Mouse (Mus musculus): Measurements from ENCODE around the gene Ccdc8. TPM values are rescaled to one million over a fixed set of nuclear protein-coding genes. Genes with fewer than 3 reads are reported as not detected.

Ccdc8 gene
- 6.4 and 6.8 TPM in 2 replicates for polyA plus RNA-seq (2015; fragmentation: Nextera tagmentation; extraction: Ambion mirVana)

DNA sequence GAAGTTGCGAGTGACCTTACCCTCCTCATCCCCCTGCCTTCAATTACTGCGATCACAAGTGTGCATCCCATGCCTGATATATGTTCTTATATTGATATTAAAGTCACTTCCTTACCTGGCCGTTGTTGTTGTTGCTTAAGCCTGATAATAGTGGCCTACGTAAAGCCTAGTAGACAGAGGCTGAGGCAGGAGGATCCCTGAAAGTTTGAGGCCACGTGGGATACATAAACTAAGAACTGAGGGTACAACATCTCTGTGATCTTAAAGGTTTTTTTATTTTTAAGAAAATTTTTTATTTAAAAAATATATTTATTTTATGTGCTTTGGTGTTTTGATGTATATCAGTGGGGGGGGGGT is at the start of gene Ccdc8:
TSS of gene Ccdc8 (plus strand) at position 258 of the 357 bp plus-strand sequence.
- no peak for ATAC-seq (replicated peaks)
- Histone ChIP-seq H3K4me1 (peaks cover 54% of the 10 kb centered on the region), H3K9ac (no peak within 1 kb of the TSS), H3K4me3 (peak within 1 kb of the TSS; percentile 29; the same call in 1 of the 2 replicates), H3K27me3 (replicated peaks) (no peaks in the 10 kb centered on the region), H3K27ac (peak within 1 kb of the TSS; percentile 67), H3K36me3 (replicated peaks) (no peaks in the 10 kb centered on the region), H3K9me3 (no peaks in the 10 kb centered on the region), H3K4me2 (peak within 1 kb of the TSS; percentile 38)
- WGBS, result 94% methylated on average over 5 of the region's 5 CpGs

DNA sequence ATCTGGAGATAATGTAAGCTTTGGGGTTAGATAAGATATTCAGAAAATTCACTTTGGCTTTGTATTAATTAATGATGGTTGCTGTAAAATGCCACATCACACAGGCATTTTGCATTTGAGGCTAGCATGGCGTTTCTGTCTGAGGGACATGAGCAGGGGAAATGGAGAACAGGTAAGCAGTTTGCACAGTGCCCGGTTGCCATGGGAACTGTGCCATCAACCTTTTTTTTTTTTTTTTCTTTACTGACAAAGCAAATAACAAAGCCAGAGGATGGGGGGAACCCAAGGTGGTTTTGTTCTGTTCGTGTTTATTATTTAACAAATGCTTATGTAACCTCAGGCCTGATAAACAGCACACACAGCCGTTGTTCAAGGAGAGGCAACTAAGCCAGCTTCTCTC is 49.6 kb upstream of the Ccdc8 start:
- Histone ChIP-seq H3K4me1 (peaks cover 77% of the 10 kb centered on the region), H3K27me3 (replicated peaks) (no peaks in the 10 kb centered on the region), H3K9ac (no peak overlapping the region), H3K36me3 (replicated peaks) (no peaks in the 10 kb centered on the region), H3K9me3 (no peaks in the 10 kb centered on the region), H3K4me3 (no peak overlapping the region), H3K27ac (peak overlapping the region; percentile 96), H3K4me2 (no peak overlapping the region)
- ATAC-seq (replicated peaks), result no peak
- WGBS, result 27% methylated on average over 4 of the region's 4 CpGs

- Histone ChIP-seq H3K9me3 (no peaks in the 10 kb centered on the region), H3K9ac (peak within 1 kb of the TSS; percentile 88), H3K4me1 (peaks cover 78% of the 10 kb centered on the region), H3K27me3 (replicated peaks) (no peaks in the 10 kb centered on the region), H3K27ac (peak within 1 kb of the TSS; percentile 96), H3K36me3 (replicated peaks) (no peaks in the 10 kb centered on the region), H3K4me3 (peak within 1 kb of the TSS; percentile 61), H3K4me2 (peak within 1 kb of the TSS; percentile 86)
- 9% methylated on average over 36 of the region's 36 CpGs for WGBS
- peak; percentile 90 for ATAC-seq (replicated peaks)
Measured at GRCm38 (mm10) chr7:16944061-16944807, 48.3 kb upstream of the Ccdc8 start, which contains the start of gene Pnmal2. Gene Pnmal2, plus strand, starts transcription at chr7:16944682.

DNA sequence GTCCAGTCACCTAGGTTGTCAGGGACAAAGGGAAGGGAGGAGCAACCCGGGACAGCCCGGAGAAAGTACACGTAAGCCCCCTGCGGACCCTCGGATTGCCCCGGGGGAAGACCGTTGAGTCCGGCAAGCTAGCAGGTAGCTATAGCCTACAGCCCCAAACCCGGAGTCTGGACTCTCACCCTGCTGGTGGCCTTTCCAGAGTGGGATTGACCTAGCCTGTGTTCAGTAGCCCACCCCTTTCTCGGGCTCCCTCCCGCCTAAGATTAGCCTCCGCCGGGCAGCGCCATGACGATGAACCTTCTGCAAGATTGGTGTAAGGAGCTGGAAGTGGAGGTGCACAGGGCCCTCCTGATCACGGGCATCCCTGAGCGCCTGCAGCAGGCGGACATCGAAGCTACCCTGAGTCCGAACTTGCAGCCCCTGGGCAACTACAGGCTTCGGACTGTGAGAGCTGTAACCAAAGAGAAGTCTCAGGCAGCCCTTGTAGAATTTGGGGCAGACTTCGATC is 47.6 kb upstream of the Ccdc8 start:
- Histone ChIP-seq H3K36me3 (replicated peaks) (no peaks in the 10 kb centered on the region), H3K4me2 (peak overlapping the region; percentile 86), H3K27me3 (replicated peaks) (no peaks in the 10 kb centered on the region), H3K9ac (peak overlapping the region; percentile 88), H3K4me1 (peaks cover 78% of the 10 kb centered on the region), H3K4me3 (peak overlapping the region; percentile 61), H3K27ac (peak overlapping the region; percentile 96), H3K9me3 (no peaks in the 10 kb centered on the region)
- peak; percentile 22 for ATAC-seq (replicated peaks)
- under 1% methylated on average over 22 of the region's 22 CpGs for WGBS

DNA sequence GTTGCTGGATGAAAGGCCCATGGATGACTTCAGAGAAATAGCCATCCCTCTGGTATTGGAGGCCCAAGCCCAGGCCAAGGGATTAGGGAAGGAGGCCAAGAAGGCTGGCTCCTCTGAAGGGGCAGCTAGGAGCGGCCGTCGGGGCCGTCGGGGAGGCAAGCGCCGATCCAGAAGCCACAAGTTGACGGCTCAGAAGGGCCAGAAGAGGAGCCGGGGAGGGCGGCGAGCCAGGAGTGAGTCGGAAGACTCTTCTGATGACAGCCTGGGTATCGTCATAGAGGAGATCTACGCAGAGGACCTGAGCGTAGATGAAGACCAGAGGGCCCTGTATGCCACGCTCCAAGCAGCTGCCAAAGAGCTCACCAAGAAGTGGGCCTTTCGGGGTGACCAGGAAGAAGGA is 47.1 kb upstream of the Ccdc8 start:
- H3K9ac ChIP-seq, result peak overlapping the region; percentile 88
- H3K27me3 ChIP-seq (replicated peaks), result no peaks in the 10 kb centered on the region
- peaks cover 78% of the 10 kb centered on the region for H3K4me1 ChIP-seq
- no peaks in the 10 kb centered on the region for H3K36me3 ChIP-seq (replicated peaks)
- peak overlapping the region; percentile 61 for H3K4me3 ChIP-seq
- no peaks in the 10 kb centered on the region for H3K9me3 ChIP-seq
- 10% methylated on average over 17 of the region's 17 CpGs for WGBS
- peak overlapping the region; percentile 86 for H3K4me2 ChIP-seq
- H3K27ac ChIP-seq, result peak overlapping the region; percentile 96
- ATAC-seq (replicated peaks), result no peak

DNA sequence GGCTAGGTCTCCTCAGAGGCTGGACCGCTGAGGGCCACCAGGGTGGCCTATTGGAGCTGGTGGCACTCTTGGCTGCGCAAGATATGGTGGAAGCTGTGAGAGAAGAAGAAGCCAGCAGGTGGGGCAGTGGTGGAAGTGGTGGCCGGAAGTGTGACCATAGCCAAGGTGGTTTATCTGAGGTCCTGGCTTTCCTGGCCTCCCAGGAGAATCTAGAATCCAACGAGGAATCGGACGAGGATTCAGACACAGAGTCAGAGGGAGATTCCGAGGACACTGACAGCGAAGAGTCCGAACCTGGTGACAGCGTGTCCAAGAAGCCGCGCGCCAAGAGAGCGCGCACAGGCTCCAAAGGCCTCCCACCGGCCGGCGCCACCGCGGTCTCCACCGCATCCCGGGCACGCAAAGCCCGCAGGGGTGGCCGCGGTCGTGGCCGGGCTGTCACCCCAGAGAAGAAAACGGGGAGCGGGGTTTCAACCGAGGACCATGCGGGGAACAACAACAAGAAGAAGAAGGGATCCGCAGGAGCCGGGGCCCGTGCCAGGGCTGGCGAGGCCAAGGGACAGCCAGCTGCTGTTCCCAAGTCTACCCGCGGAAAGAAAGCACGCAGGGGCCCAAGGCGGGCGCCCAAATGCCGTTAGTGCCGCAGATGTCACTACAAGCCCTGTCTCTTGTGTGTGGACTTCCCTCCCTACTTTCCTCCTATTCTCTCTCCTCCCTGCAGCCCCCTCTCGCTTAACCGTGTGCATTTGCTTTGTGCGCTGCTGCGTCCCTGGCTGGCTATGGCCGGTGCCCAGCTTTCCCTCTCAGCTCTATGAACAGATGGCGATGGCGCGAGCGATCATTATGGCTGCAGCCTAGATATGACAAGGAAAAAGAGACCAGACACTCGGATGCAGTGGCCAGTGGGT is 45.8 kb upstream of the Ccdc8 start:
- no peaks in the 10 kb centered on the region for H3K36me3 ChIP-seq (replicated peaks)
- peak overlapping the region; percentile 86 for H3K4me2 ChIP-seq
- 1% methylated on average over 53 of the region's 53 CpGs for WGBS
- H3K4me3 ChIP-seq, result peak overlapping the region; percentile 61
- peak overlapping the region; percentile 88 for H3K9ac ChIP-seq
- no peaks in the 10 kb centered on the region for H3K27me3 ChIP-seq (replicated peaks)
- peaks cover 74% of the 10 kb centered on the region for H3K4me1 ChIP-seq
- no peaks in the 10 kb centered on the region for H3K9me3 ChIP-seq
- peak overlapping the region; percentile 96 for H3K27ac ChIP-seq
- ATAC-seq (replicated peaks), result no peak

- Histone ChIP-seq H3K9me3 (no peaks in the 10 kb centered on the region), H3K27ac (peak overlapping the region; percentile 96), H3K9ac (peak overlapping the region; percentile 88), H3K4me2 (peak overlapping the region; percentile 86), H3K27me3 (replicated peaks) (no peaks in the 10 kb centered on the region), H3K4me3 (peak overlapping the region; percentile 61), H3K36me3 (replicated peaks) (no peaks in the 10 kb centered on the region), H3K4me1 (peaks cover 75% of the 10 kb centered on the region)
- no peak for ATAC-seq (replicated peaks)
- WGBS, result 12% methylated on average over 22 of the region's 22 CpGs
Measured at GRCm38 (mm10) chr7:16947349-16947895, 45.1 kb upstream of the Ccdc8 start.

DNA sequence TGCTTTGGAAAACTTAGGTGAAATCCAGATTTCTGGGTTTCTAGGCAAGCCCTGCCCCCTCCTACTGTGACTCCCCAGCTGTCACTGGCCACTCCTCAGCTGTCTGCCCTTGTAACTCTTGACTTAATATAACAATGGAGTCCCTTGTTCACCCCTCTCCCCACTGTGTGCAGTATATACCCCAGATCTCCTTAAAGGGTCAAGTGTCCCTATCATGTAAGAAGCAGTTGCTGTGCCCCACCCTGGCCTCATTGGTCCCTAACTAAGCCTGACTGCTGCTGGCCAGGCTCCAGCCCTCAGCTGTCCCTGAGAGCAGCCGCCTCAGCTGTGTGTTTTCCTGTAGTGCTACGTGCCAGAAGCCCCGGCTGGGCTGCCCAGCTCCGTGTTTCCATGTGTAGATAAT is 44.5 kb upstream of the Ccdc8 start:
- Histone ChIP-seq H3K9me3 (no peaks in the 10 kb centered on the region), H3K4me1 (peaks cover 74% of the 10 kb centered on the region), H3K4me3 (peak overlapping the region; percentile 61), H3K9ac (peak overlapping the region; percentile 88), H3K36me3 (replicated peaks) (no peaks in the 10 kb centered on the region), H3K27ac (peak overlapping the region; percentile 96), H3K4me2 (peak overlapping the region; percentile 86), H3K27me3 (replicated peaks) (no peaks in the 10 kb centered on the region)
- no peak for ATAC-seq (replicated peaks)
- WGBS, result 4% methylated on average over 4 of the region's 4 CpGs

DNA sequence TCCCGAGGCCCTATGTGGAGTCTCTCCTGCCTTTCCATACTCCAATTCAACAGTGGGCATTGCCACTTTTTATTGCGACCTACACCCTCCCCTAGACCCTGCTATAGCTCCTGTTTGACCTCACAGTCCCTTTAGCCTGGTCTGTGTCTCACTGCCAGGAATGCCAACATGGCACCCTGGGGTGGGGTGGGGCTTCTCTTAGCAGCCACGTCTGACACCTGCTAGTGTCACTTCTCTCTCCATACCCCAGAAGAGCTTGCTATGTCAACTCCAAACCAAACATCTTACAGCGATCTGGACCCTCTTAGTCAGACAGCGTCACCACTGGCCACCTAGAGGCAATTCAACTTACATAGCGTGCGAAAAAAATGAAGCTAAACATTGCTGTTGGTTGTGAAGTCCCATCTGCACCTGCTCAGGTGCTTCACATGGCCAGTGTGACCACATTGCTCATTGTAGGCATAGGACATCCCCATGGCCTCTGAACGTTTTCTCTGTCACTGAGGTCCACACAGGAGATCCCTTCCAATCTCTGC is 43.5 kb upstream of the Ccdc8 start:
- no peaks in the 10 kb centered on the region for H3K36me3 ChIP-seq (replicated peaks)
- peaks cover 64% of the 10 kb centered on the region for H3K4me1 ChIP-seq
- H3K9ac ChIP-seq, result 0 out of 2 replicates have a peak overlapping the region, but pooled peaks have one; percentile 3
- no peaks in the 10 kb centered on the region for H3K27me3 ChIP-seq (replicated peaks)
- WGBS, result 52% methylated on average over 8 of the region's 8 CpGs
- H3K9me3 ChIP-seq, result no peaks in the 10 kb centered on the region
- peak overlapping the region; percentile 86 for H3K4me2 ChIP-seq
- peak overlapping the region; percentile 80 for H3K27ac ChIP-seq
- H3K4me3 ChIP-seq, result peak overlapping the region; percentile 61
- ATAC-seq (replicated peaks), result no peak

GRCm38 (mm10) chr7:16949908-16950841 is 42.3 kb upstream of the Ccdc8 start:
- H3K4me3 ChIP-seq, result peak overlapping the region; percentile 61
- H3K4me1 ChIP-seq, result peaks cover 61% of the 10 kb centered on the region
- peak; percentile 60 for ATAC-seq (replicated peaks)
- no peaks in the 10 kb centered on the region for H3K27me3 ChIP-seq (replicated peaks)
- H3K4me2 ChIP-seq, result peak overlapping the region; percentile 86
- H3K27ac ChIP-seq, result peak overlapping the region; percentile 80
- H3K9ac ChIP-seq, result peak overlapping the region; percentile 28
- 10% methylated on average over 29 of the region's 29 CpGs for WGBS
- H3K36me3 ChIP-seq (replicated peaks), result no peaks in the 10 kb centered on the region
- H3K9me3 ChIP-seq, result no peaks in the 10 kb centered on the region

Data from midbrain, embryonic 15.5 days (tissue).